Comparison of ENCODE assay signal across 16 mouse cellular contexts in genomic region chr5:105686331-105686995, GRCm38 (mm10). TPM values are rescaled to one million over a fixed set of nuclear protein-coding genes. Genes with fewer than 3 reads are reported as not detected.
DNase-seq lines count a peak whose midpoint lies in the region; ATAC-seq and TF ChIP-seq lines count a peak whose summit lies in the region.
"Had no signal": no experiment of that assay in that cellular context is flagged by ENCODE, and none has a peak within 500 bp of the region (broad histone marks: within the 10 kb centered on the region; RNA-seq: fewer than 3 reads in every experiment).

No protein-coding gene starts in this region.

- no peak overlapping the region for H3K4me2 ChIP-seq in hindbrain, embryonic 16.5 days (ENCODE audit: low read length)
- no peak overlapping the region for H3K4me2 ChIP-seq in forebrain, embryonic 13.5 days
- H3K4me2 ChIP-seq: embryonic facial prominence, embryonic 12.5 days; heart, embryonic 15.5 days; limb, embryonic 13.5 days had no signal

- no peaks in the 10 kb centered on the region for H3K36me3 ChIP-seq in hindbrain, embryonic 16.5 days (ENCODE audit: control insufficient read depth, insufficient read depth, low read length)
- no peaks in the 10 kb centered on the region for H3K36me3 ChIP-seq in forebrain, embryonic 13.5 days (ENCODE audit: poor library complexity, severe bottlenecking)
- H3K36me3 ChIP-seq: embryonic facial prominence, embryonic 12.5 days; heart, embryonic 15.5 days; limb, embryonic 13.5 days had no signal

- TF ChIP-seq CTCF in layer of hippocampus, adult 2 months (conservative IDR thresholded peaks at IDR 0.05): peak; percentile 37; the same call in 1 of the 2 replicates

- H3K9me3 ChIP-seq in hindbrain, embryonic 16.5 days (ENCODE audit: control insufficient read depth, low read length): no peaks in the 10 kb centered on the region
- H3K9me3 ChIP-seq in forebrain, embryonic 13.5 days (replicated peaks): no peaks in the 10 kb centered on the region
- H3K9me3 ChIP-seq: embryonic facial prominence, embryonic 12.5 days; heart, embryonic 15.5 days; limb, embryonic 13.5 days had no signal

- no peak for DNase-seq in layer of hippocampus, adult 2 months (ENCODE audit: low spot score in 2 of 2)
- DNase-seq in layer of hippocampus, postnatal 10 days (ENCODE audit: low spot score in 2 of 2): no peak
- DNase-seq in 416B (ENCODE audit: low read depth) (peak; percentile 67), ES-CJ7 (ENCODE audit: low read depth, low spot score) (peak; percentile 38)
- DNase-seq: adrenal gland, postnatal 14 days; cerebellum, postnatal 25 days; gastrocnemius, postnatal 14 days; kidney, postnatal 14 days; lung, postnatal 10 days had no signal

- 0 out of 2 replicates have a peak, but pooled peaks have one; percentile 40 for ATAC-seq in megakaryocyte-erythroid progenitor cell, adult 5-6 weeks (replicated peaks; ENCODE audit: low FRiP score, low TSS enrichment, poor library complexity, severe bottlenecking)
- ATAC-seq in erythroblast, adult 5-6 weeks (replicated peaks; ENCODE audit: low FRiP score, poor library complexity, severe bottlenecking): no peak
- no peak for ATAC-seq in hindbrain, embryonic 16.5 days
- no peak for ATAC-seq in forebrain, embryonic 13.5 days

- WGBS in hindbrain, embryonic 16.5 days: 70% methylated on average over 12 of the region's 12 CpGs
- WGBS in forebrain, embryonic 13.5 days: 70% methylated on average over 12 of the region's 12 CpGs

- no peak overlapping the region for H3K9ac ChIP-seq in hindbrain, embryonic 16.5 days (ENCODE audit: low read depth, low read length)
- no peak overlapping the region for H3K9ac ChIP-seq in forebrain, embryonic 13.5 days
- H3K9ac ChIP-seq: embryonic facial prominence, embryonic 12.5 days; heart, embryonic 15.5 days; limb, embryonic 13.5 days had no signal

- no peaks in the 10 kb centered on the region for H3K4me1 ChIP-seq in hindbrain, embryonic 16.5 days (ENCODE audit: control insufficient read depth, insufficient read depth, low read depth, low read length)
- H3K4me1 ChIP-seq in forebrain, embryonic 13.5 days: 0 out of 2 replicates have a peak, but pooled peaks cover 5% of the 10 kb centered on the region
- H3K4me1 ChIP-seq: limb, embryonic 13.5 days had no signal

- H3K4me3 ChIP-seq in layer of hippocampus, adult 2 months: no peak overlapping the region
- no peak overlapping the region for H3K4me3 ChIP-seq in hindbrain, embryonic 16.5 days (ENCODE audit: low read length)
- no peak overlapping the region for H3K4me3 ChIP-seq in forebrain, embryonic 13.5 days
- H3K4me3 ChIP-seq: embryonic facial prominence, embryonic 12.5 days; heart, embryonic 15.5 days; limb, embryonic 13.5 days had no signal

- no peak overlapping the region for H3K27ac ChIP-seq in layer of hippocampus, adult 2 months
- no peak overlapping the region for H3K27ac ChIP-seq in hindbrain, embryonic 16.5 days (ENCODE audit: low read depth, low read length)
- H3K27ac ChIP-seq in forebrain, embryonic 13.5 days: no peak overlapping the region
- H3K27ac ChIP-seq: embryonic facial prominence, embryonic 12.5 days; heart, embryonic 15.5 days; limb, embryonic 13.5 days had no signal

- no peaks in the 10 kb centered on the region for H3K27me3 ChIP-seq in hindbrain, embryonic 16.5 days (replicated peaks; ENCODE audit: control insufficient read depth, insufficient read depth, low read length)
- no peaks in the 10 kb centered on the region for H3K27me3 ChIP-seq in forebrain, embryonic 13.5 days
- H3K27me3 ChIP-seq: embryonic facial prominence, embryonic 12.5 days; heart, embryonic 15.5 days; limb, embryonic 13.5 days had no signal

RNA-seq across cellular contexts. Expression of gene Lrrc8d, which starts 13.3 kb away (rescaled TPM):
- 10 to 100 TPM; 49.9 to 52.7 TPM for total RNA-seq in layer of hippocampus, adult 2 months (2021)
- 10 to 100 TPM; 57.7 to 59.4 TPM for total RNA-seq in layer of hippocampus, postnatal 10 days (2021)
- total RNA-seq in megakaryocyte-erythroid progenitor cell, adult 5-6 weeks (2014; fragmentation: Nextera tagmentation): 26.5 and 30.9 TPM in 2 replicates
- total RNA-seq in megakaryocyte-erythroid progenitor cell, adult 5-6 weeks (2017): 8.1 and 11.3 TPM in 2 replicates
- 11.5 and 14.4 TPM in 2 replicates for total RNA-seq in erythroblast, adult 5-6 weeks (2015; ENCODE audit: low replicate concordance)
- 6.4 and 10.3 TPM in 2 replicates for total RNA-seq in erythroblast, adult 5-6 weeks (2017; ENCODE audit: low replicate concordance)
- 19.1 and 33.1 TPM in 2 replicates for polyA plus RNA-seq in hindbrain, embryonic 16.5 days (2015; fragmentation: Nextera tagmentation; extraction: Ambion mirVana)
- polyA plus RNA-seq in forebrain, embryonic 13.5 days (2015; fragmentation: Nextera tagmentation; extraction: Ambion mirVana): 27.2 and 27.3 TPM in 2 replicates

Comparison
In these comparisons a context has a peak if more than half of its experiments do, and no peak if none do; other contexts are left out.
1. DNase-seq: peak in 416B (single experiment) and ES-CJ7 (single experiment); none in layer of hippocampus, adult 2 months (0 of 2) and layer of hippocampus, postnatal 10 days (0 of 2).